Mouse (Mus musculus): Measurements from ENCODE around the gene Tmem17.

Gene Tmem17

DNA sequence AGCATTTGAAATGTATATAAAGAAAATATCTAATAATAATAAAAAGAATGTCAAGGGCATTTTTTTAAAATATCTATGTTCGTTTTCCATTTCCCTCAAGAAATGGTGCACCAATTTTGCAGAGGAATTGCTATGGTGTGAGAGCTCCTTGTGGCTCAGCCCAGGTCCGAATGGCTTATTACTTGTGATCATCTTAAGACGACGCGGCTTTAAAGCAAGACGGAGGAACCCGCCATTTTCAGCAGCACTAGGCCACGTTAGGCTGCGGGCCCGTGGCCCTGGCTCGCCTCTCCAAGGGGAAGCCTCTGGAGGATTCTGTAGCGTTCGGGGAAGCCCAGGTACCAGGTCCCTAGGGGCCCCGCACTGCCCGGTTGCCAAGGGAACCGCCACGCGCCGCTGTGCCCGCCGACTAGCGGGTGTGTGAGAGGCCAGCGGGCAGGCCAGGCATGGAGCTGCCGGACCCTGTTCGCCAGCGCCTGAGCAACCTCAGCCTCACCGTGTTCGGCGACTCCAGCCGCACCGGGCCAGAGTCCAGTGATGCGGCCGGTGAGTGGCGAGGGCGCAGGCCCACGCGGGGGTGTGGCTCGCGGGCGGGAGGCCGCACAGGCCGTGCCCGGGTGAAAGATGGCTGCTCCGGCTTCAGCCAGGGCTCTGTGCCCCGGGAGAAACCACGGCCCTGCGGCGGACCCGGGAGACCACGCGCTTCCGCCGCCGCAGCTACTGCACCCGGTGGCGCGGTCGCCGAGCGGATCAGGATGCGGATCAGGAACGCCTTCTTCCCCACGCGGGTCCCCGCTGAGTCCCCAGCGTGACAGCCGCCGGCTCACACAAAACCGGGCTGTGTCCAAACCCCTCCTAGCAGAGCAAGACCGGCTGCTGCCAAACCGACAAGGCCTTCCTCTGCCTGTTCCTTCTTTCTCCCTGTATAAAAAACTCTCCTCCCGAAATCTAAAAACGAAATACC, at the start of gene Tmem17:
Gene Tmem17, plus strand, starts transcription at position 51 of the 964 bp plus-strand sequence.
- peak; percentile 87 to 89 for DNase-seq (ENCODE audit: low spot score in 2 of 2)

DNA sequence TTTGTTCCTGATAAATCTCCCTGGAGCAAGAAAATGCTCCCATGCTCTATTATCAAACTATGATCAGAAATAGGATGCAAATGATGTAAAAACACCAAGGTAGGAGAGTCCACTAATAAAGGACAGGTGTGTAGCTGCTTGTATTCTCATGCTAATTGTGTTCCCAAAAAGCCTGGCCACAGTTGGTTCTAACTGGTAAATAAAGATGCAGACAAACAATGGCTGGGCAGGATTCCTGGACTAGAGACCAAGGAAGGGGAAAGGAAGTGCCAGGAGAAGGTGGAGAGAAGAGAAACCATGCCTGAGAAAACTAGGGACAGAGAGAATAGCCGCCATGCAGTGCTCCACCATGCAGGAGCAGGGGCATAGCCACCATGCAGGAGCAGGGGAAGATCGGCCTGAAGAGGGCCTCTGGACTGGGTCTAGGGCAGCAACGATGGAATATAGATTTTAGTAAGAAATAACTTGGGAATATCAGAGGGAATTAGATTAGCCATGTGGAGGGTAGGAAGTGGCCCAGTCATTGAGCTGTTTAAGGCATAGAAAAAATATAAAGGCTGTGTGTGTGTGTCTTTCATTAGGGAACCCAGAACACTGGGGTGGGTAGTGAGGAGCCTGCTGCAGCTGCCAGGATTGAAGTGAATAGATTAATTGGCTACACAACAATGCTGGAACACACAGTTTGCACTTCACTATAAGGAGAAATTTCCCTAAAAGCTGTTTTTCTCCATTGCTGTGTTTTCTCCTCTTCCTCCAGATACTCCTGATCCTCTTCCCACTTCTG, 31.9 kb upstream of the Tmem17 start:
- DNase-seq (ENCODE audit: low spot score in 2 of 2) = no peak

DNA sequence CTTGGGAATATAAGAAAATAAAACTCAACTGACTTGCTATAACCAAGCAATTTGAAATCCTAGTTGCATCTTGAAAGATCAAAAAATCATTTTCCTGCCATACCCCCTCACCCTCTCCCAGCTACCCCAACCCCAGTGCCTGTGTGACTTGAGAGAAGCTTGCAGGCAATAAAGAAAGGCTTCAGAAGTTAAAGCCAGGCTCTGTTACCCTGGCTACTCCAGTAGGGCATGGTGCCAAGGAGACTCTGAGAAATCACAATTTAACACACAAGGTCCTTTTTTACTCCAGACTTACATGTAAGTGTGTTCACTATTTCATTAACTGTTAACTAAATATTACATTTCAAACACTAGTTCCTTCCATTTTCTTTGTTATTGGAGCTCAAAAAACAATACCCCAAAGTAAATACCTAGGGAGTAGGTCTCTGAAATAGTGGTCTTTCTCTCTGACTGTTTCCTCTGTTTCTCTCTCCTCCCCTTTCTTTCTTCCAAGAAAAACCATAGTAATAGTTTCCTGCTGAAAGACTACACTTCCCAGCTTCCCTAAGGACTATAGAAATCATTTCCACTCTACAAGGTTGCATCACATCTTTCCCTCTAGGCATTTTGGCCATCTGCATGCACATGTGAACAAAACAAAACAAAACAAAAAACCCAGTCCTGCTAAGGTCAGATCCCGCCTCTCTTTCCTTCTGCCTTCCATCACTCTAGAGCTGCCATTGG, 30.1 kb upstream of the Tmem17 start:
- DNase-seq (ENCODE audit: low spot score in 2 of 2) = no peak

DNA sequence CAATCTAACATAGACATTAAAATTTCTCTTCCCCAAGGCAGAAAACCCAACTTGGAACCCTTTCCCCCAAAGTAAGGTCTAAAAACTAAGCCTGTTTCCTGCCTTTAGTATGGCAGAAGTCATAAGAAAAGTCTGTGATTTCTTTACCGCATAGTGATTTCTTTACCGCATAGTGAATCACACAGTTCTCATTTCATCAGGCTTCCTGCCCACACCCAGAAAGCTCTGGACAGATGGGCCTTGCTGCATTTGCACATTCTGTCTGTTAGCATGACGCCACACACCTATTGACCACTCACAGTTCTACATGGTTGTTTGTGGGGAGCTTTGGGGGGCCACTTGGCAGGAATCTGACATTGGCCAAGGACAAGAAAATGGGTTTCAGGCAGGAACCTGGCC, 29.5 kb upstream of the Tmem17 start:
- DNase-seq (ENCODE audit: low spot score in 2 of 2) = no peak

DNA sequence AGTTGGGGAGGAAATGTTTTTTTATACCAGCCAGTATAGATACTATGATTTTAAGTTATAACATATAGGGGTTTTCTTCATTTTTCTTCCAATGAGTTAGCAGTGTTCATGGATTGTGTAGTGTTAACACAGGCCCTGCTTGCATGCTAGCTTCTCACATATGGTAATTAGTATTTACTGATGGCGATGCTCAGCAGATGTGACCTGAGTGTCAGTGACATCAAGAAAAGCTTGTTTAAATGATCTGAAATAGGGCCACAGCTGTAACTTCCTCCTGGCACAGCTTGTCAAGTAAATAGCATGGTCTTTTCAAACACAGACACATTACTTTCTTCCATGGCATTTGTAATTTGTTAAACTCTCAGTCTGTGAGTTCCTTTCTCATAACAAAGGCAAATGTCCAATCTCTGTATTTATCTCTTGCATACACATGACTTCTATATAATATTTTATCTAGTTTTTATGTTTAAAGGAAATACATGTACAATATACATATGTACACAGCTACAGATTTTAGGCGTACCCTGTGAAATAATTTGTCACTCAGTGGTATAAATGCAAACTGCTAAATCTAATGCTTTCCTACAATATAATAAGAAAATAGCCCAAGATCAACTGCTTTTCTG, 18.1 kb upstream of the Tmem17 start:
- no peak for DNase-seq (ENCODE audit: low spot score in 2 of 2)

DNA sequence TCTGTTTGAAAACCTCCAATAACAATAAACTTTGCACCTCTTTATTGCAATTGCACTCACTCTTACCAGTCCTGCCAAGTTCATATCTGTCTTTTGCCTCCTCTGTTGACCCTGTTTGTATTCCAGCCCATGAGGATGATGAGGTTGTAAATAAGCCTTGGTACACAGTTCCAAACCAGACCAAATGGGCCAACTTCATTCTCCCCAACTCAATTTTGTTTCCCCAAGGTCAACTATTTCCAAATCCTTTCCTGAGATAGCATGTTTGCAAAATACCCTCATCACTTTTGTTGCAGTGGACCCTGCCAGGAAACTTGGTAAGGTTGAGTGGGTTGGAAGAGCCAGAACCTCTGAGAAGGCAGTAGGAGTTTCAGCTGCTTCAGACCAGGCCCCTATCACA, 16.9 kb upstream of the Tmem17 start:
- no peak for DNase-seq (ENCODE audit: low spot score in 2 of 2)

DNA sequence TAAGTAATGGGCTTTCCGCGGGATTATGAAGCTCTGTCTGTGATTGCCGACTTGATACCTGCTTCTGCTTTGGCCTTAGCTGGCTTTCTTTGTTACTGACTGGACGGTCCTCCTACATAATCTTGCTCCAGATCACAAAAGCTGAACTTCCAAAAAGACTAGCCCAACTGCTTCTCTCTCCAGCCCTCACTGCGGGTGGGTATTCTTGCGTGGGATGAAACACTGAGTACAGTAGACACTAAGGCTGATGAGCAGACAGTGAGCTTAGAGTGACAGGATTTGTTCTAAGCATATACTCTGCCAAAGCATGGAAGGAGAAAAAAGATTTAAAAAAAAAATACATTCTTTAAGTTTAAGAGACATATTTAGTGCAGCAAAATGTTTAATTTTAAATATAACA, 12.5 kb upstream of the Tmem17 start:
- DNase-seq (ENCODE audit: low spot score in 2 of 2) = no peak

DNA sequence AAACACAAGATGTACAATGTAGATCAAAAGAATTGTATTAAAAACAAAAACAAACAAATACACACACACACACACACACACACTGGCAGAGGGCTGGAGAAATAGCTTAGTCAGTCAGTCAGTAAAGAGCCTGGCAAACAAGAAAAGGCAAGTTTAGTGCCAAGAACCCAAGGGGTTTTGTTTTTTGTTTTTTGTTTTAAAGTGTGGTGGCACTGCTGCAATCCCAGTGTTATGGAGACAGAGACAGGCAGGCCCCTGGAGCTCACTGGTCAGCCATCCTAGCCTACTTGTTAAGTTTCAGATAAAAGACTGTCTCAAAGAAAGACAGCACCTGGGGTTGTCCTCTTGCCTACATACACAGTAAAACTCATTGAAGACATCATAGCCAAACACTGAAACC, 12.0 kb upstream of the Tmem17 start:
- DNase-seq (ENCODE audit: low spot score in 2 of 2) = no peak

DNA sequence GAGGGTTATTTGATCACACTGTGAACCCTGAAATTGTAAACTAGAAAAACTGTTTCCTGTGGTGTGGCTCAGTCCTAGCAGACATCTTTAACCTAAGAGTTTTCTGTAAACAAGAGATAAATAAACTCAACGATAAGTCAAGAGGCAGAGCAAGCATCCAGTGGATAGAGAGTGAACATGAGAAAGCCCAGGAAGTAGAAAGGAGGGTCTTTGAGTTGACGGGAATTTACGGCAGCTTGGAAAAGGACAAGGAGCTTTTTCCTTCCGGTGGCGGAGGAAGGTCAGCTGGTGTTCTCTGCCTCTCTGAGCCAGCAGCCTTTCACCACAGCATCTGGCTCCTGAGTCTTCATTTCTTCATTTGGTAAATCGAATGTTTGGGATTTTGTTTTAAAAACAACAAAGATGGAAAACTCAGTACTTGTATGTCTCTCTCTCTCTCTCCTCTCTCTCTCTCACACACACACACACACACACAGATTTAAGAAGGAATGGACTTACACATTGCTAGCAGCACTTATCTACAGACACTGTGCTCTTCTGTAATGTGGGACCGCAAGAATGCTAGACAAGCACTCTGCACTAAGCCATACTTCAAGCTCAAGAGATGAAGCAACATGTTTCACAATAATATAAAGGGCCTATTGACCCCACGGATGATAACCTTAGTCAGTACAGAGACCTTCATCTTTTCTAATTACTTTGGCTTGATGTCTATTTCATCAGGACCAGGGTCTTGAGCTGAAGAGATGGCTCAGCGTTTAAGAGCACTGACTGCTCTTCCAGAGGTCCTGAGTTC, 10.9 kb upstream of the Tmem17 start:
- no peak for DNase-seq (ENCODE audit: low spot score in 2 of 2)

DNA sequence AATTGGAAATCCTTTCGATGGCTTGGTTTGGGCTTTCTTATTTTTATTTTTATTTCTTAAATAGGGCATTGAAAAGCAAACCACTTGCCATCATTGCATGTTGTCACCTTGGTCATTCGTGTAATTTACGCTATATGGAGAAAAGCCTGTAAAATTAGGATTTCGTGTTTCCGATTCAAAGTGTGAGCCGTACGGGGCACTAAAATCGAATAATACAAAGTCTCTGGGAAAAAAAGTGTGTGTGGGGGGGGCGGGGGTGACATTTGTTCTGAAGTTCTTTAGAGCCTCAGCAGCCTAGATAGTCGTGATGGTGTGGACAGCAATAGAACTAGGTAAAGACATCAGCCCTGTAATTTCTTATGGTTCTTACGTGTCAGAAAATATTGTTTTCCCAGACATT, 1.2 kb downstream of the Tmem17 start:
- DNase-seq (ENCODE audit: low spot score in 2 of 2) = no peak

DNA sequence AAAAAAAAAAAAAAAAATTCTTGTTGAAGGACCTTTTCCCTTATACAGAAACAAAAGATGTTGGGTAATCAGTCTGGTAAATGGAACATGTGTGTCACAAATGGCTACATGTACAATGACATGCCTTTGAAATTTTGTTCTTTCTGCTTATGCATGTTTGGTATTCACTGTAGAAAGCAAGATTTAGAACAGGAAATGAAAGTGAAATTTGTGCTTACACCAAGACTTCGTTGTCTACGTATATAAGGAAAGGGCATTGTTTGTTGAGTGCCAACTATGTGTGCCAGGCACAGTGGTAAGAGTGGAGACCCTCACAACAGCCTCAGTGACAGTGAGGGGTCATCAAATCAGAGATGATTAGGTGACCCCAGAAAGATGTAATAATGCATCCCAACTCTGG, 3.2 kb downstream of the Tmem17 start:
- no peak for DNase-seq (ENCODE audit: low spot score in 2 of 2)

DNA sequence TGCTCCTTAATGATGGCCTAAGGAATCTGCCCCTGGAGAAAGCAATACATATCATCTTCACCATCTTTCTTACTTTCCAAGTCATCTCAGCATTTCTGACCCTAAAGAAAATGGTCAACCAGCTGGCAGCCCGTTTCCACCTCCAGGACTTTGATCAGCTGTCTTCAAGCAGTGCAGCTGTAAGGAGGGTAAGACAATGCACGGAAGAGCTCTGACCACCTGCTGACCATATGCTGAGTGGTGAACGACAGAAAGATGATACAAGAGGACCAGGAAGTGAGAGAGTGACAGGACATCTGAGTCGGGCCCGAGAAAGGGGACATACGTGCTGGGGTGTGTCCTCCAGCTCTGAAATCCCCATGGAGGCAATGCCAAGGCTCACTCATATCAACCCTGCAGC, 6.6 kb downstream of the Tmem17 start:
- DNase-seq (ENCODE audit: low spot score in 2 of 2) = no peak

DNA sequence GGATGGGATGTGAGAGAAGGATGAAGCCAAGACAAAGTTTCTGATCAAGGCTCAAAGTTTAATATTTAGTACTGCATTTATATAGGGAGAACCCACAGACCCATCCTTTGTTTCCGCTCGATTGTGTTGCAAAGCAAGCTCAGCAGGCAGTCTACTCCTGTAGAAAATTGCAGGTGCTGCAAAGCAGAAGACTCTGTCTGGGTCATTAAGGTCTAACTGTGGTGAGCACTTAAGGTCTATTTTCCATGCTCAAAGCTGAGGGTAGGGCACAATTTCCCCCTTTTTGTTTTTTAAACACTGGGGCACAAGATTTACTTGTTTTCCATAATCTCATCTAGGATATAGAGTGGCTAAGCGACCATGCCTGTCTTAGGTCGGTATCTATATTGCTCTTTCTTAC, 8.4 kb downstream of the Tmem17 start:
- DNase-seq (ENCODE audit: low spot score in 2 of 2) = no peak

DNA sequence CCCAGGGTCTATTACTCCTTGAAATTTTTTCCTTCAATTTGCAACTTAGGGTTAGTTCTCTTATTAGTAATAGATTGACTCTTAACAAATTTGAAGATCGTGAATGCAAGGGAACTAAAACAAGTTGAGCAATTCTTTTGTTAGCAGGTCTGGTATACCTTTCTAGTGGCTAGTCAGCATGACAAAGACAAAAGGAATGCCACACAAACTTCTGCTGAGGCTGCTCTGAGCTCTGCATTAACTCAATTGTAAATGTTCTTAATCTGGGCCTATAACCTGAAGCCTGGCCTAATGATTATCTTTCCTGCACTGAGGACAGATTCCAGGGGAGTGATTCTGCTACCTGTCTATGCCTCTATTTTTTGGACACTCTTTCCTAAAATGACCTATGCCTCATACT, 12.7 kb downstream of the Tmem17 start:
- DNase-seq (ENCODE audit: low spot score in 2 of 2) = no peak

DNA sequence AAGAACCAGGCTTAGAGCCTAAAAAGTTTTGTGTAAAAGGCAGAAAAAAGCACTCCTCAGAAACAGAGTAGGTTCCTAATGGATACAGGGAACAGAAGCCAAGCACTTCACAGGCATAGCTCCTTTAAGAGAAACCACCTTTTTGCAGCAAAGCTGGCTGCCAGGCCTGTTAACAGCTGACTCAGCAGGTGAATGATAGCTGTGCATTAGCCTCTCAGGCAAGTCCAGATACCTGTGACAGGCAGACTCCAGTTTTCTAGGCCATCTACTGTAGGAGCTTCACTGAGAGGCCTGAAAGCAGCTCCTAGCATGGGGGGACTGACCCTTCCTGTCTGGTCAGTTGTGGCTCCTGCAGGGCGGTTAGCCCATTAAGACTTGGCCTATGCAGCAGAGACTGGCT, 28.7 kb downstream of the Tmem17 start:
- DNase-seq (ENCODE audit: low spot score in 2 of 2) = no peak

DNA sequence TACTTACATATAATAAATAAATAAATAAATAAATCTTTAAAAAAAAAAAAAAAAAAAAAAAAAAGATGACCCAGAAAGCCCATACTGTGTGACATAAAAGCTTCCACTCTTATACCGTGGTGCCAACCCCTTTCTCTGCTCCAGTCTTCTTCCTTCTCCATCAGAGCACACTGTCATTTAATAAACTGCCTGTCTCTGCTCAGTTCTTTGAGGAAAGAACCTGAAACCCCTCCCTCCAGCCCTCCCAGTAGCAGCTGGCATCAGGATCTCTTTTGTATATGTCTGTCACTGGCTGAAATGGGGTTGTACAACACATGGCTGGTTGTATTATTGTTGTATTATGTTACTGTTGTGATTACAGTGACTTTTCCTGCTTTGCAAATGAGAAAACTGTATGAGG, 48.2 kb downstream of the Tmem17 start:
- no peak for DNase-seq (ENCODE audit: low spot score in 2 of 2)

DNA sequence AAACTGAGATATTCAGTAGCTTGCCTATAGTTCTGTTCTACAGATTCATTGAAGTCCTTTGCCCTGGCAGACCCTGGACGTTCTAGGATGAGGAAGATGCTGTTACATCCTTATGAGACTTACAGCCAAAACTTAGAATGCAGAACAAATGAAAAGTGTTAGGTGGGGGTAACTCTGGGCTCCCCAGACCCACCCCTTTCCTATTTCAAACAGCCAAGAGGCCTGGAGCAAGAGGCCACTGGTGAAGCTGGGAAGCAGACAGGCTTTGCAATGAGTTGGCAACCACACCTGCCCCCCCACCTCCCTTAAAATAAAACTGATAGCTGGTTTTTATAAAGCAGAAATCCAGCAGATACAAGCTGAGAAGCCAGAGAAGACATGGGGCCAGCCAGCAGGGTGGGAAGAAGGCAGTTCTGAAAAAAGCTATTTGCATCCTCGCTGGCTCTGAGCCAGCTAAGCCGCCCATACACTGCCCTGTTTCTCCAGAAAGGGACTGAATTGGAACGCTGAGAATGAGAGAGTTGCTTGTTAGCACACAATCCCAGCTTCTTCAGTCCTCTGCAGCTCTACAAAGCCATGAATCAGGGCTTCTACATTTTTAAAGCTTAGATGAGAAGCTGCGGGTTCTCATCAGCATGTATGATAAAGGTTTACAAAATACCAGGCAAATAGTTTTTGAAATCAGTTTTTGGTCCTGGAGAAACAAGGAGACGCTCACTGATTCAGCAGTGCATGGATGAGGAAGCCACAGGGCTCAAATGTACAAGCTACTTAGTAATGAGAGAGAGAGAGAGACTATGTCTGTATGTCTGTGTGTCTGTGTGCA, 48.8 kb downstream of the Tmem17 start:
- peak; percentile 57 to 63 for DNase-seq (ENCODE audit: low spot score in 2 of 2)

DNA sequence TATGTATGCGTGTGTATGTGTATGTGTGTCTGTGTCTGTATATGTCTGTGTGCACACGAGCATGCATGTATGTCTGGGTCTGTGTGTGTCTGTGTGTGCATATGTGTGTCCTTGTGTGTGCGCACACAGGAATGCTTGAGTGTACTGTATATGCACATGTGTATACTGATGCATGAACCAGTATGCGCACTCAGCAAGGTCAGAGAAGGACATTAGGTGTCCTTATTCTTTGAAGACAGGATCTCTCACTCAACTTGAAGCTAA, 49.4 kb downstream of the Tmem17 start:
- DNase-seq (ENCODE audit: low spot score in 2 of 2) = no peak

DNA sequence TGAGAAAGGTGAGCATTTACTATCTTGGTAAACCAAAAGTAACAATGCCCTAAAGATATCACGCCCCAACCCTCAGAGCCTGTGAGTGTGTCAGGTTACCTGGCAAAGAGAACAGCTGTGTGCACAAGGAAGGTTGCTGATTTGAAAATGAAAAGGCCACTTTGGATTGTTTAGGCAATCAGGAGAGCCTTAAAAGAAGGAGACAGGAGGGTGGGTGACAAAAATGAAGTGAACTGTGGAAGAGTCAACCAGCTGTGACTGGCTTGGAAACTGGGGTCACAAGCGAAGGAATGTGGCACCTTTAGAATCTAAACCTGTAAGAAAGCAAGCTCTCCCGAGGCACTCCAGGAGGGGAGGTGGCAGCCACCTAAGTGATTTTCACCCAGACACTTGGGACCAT, 51.8 kb downstream of the Tmem17 start:
- no peak for DNase-seq (ENCODE audit: low spot score in 2 of 2)

DNA sequence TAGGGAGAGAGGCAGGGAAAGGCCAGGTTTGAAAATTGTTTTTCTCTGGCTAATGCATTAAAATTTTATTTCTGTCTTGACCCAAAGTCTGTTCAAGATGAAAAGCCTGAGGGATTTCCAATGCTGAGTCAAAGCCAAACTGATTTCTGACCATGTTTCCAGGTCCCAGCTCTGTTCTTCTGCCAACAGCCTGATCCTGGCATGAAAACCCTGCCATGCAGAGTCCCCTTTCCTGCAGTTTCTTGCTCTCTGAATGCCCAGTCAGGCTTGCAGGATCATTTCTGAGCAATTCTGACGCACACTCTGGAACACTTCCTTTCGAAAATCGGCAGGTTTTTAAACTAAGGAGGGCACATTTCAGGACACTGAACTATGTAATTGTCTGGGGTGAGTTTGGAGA, 52.8 kb downstream of the Tmem17 start:
- no peak for DNase-seq (ENCODE audit: low spot score in 2 of 2)

All from urinary bladder, postnatal 4 days (tissue).